Comparison of ENCODE assay signal across 11 mouse cellular contexts in genomic region chr1:35469185-35469753, GRCm38 (mm10).
DNase-seq lines count a peak whose midpoint lies in the region; ATAC-seq lines count a peak whose summit lies in the region.
"Had no signal": no experiment of that assay in that cellular context is flagged by ENCODE, and none has a peak within 500 bp of the region (broad histone marks: within the 10 kb centered on the region; RNA-seq: fewer than 3 reads in every experiment).

No protein-coding gene starts in this region.

- DNase-seq in neural tube, embryonic 11.5 days (ENCODE audit: low spot score), result peak; percentile 35
- no peak for DNase-seq in neural tube, embryonic 10.5 days (ENCODE audit: extremely low spot score, low spot score)
- DNase-seq in adrenal gland, postnatal 25 days, result no peak
- no peak for DNase-seq in thymus, postnatal 25 days
- no peak for DNase-seq in ovary, postnatal 10 days (ENCODE audit: low spot score)
- DNase-seq: adrenal gland, adult 8-10 months; heart, adult 2 months; thymus, postnatal 14 days had no signal

- no peaks in the 10 kb centered on the region; the same call in 1 of the 2 replicates for H3K9me3 ChIP-seq in neural tube, embryonic 11.5 days (ENCODE audit: control insufficient read depth, low read length)
- peaks cover 9% of the 10 kb centered on the region; the same call in 1 of the 2 replicates for H3K9me3 ChIP-seq in forebrain, embryonic 12.5 days
- peaks cover 4% of the 10 kb centered on the region; the same call in 1 of the 2 replicates for H3K9me3 ChIP-seq in hindbrain, embryonic 15.5 days

- WGBS in neural tube, embryonic 11.5 days, result 55% methylated on average over 4 of the region's 4 CpGs
- 36% methylated on average over 4 of the region's 4 CpGs for WGBS in forebrain, embryonic 12.5 days
- 18% methylated on average over 4 of the region's 4 CpGs for WGBS in hindbrain, embryonic 15.5 days

- H3K36me3 ChIP-seq in neural tube, embryonic 11.5 days (ENCODE audit: control insufficient read depth, insufficient read depth, low read length), result no peaks in the 10 kb centered on the region
- no peaks in the 10 kb centered on the region for H3K36me3 ChIP-seq in forebrain, embryonic 12.5 days (replicated peaks)
- H3K36me3 ChIP-seq in hindbrain, embryonic 15.5 days, result no peaks in the 10 kb centered on the region
- H3K36me3 ChIP-seq: limb, embryonic 13.5 days had no signal

- no peak for ATAC-seq in neural tube, embryonic 11.5 days (ENCODE audit: insufficient read depth, low FRiP score, low TSS enrichment)
- ATAC-seq in forebrain, embryonic 12.5 days (ENCODE audit: low FRiP score), result peak; percentile 68
- ATAC-seq in hindbrain, embryonic 15.5 days (ENCODE audit: low FRiP score, low read depth), result 0 out of 2 replicates have a peak, but pooled peaks have one; percentile 48

- H3K9ac ChIP-seq in neural tube, embryonic 11.5 days (ENCODE audit: low read length), result no peak overlapping the region
- no peak overlapping the region for H3K9ac ChIP-seq in forebrain, embryonic 12.5 days
- no peak overlapping the region for H3K9ac ChIP-seq in hindbrain, embryonic 15.5 days
- H3K9ac ChIP-seq: limb, embryonic 13.5 days had no signal

- no peak overlapping the region for H3K4me2 ChIP-seq in neural tube, embryonic 11.5 days (ENCODE audit: low read depth)
- H3K4me2 ChIP-seq in forebrain, embryonic 12.5 days, result no peak overlapping the region
- H3K4me2 ChIP-seq in hindbrain, embryonic 15.5 days, result no peak overlapping the region
- H3K4me2 ChIP-seq: limb, embryonic 13.5 days had no signal

- H3K27me3 ChIP-seq in neural tube, embryonic 11.5 days (ENCODE audit: control insufficient read depth, insufficient read depth, low read length), result no peaks in the 10 kb centered on the region
- no peaks in the 10 kb centered on the region for H3K27me3 ChIP-seq in forebrain, embryonic 12.5 days
- H3K27me3 ChIP-seq in hindbrain, embryonic 15.5 days, result no peaks in the 10 kb centered on the region
- H3K27me3 ChIP-seq: limb, embryonic 13.5 days had no signal

- no peak overlapping the region for H3K27ac ChIP-seq in neural tube, embryonic 11.5 days (ENCODE audit: low read depth, low read length)
- no peak overlapping the region for H3K27ac ChIP-seq in forebrain, embryonic 12.5 days
- no peak overlapping the region for H3K27ac ChIP-seq in hindbrain, embryonic 15.5 days (replicated peaks)
- H3K27ac ChIP-seq: heart, adult 2 months; limb, embryonic 13.5 days had no signal

- H3K4me3 ChIP-seq in neural tube, embryonic 11.5 days (ENCODE audit: low read depth, low read length), result no peak overlapping the region
- H3K4me3 ChIP-seq in forebrain, embryonic 12.5 days (replicated peaks), result no peak overlapping the region
- no peak overlapping the region for H3K4me3 ChIP-seq in hindbrain, embryonic 15.5 days
- H3K4me3 ChIP-seq: heart, adult 2 months; limb, embryonic 13.5 days had no signal

- no peaks in the 10 kb centered on the region for H3K4me1 ChIP-seq in neural tube, embryonic 11.5 days (ENCODE audit: control insufficient read depth, insufficient read depth, low read length)
- H3K4me1 ChIP-seq in forebrain, embryonic 12.5 days, result peaks cover 13% of the 10 kb centered on the region
- H3K4me1 ChIP-seq in hindbrain, embryonic 15.5 days (replicated peaks), result no peaks in the 10 kb centered on the region
- H3K4me1 ChIP-seq: limb, embryonic 13.5 days had no signal
